ENCODE assay signal across 7 mouse cellular contexts in genomic region chr16:31883902-31884301, GRCm38 (mm10). TPM values are rescaled to one million over a fixed set of nuclear protein-coding genes. Genes with fewer than 3 reads are reported as not detected.
DNase-seq lines count a peak whose midpoint lies in the region; ATAC-seq lines count a peak whose summit lies in the region.

No protein-coding gene starts in this region.

- no peak for DNase-seq in midbrain, embryonic 11.5 days (ENCODE audit: low spot score, missing footprints)
- no peak for DNase-seq in embryonic facial prominence, embryonic 14.5 days (ENCODE audit: low spot score)
- peak; percentile 36 for DNase-seq in limb, embryonic 11.5 days (ENCODE audit: low spot score)
- DNase-seq in layer of hippocampus, adult 11-12 months (ENCODE audit: low spot score) = no peak
- no peak for DNase-seq in thymus, postnatal 0 days (ENCODE audit: low spot score)

- no peak overlapping the region for H3K4me3 ChIP-seq in midbrain, embryonic 11.5 days (ENCODE audit: low read depth, low read length)
- H3K4me3 ChIP-seq in midbrain, embryonic 16.5 days (ENCODE audit: low read depth, low read length) = no peak overlapping the region
- no peak overlapping the region for H3K4me3 ChIP-seq in embryonic facial prominence, embryonic 14.5 days (ENCODE audit: low read depth, low read length)
- H3K4me3 ChIP-seq in limb, embryonic 11.5 days (ENCODE audit: low read depth, low read length) = no peak overlapping the region
- no peak overlapping the region for H3K4me3 ChIP-seq in stomach, embryonic 16.5 days (replicated peaks; ENCODE audit: low read length)

- no peaks in the 10 kb centered on the region for H3K9me3 ChIP-seq in midbrain, embryonic 11.5 days (ENCODE audit: control insufficient read depth, low read length)
- H3K9me3 ChIP-seq in midbrain, embryonic 16.5 days (replicated peaks; ENCODE audit: control insufficient read depth, low read length, poor library complexity, severe bottlenecking) = no peaks in the 10 kb centered on the region
- no peaks in the 10 kb centered on the region for H3K9me3 ChIP-seq in embryonic facial prominence, embryonic 14.5 days (ENCODE audit: control insufficient read depth, low read length)
- no peaks in the 10 kb centered on the region for H3K9me3 ChIP-seq in limb, embryonic 11.5 days (ENCODE audit: control insufficient read depth, low read length)
- no peaks in the 10 kb centered on the region for H3K9me3 ChIP-seq in stomach, embryonic 16.5 days (replicated peaks; ENCODE audit: control insufficient read depth, low read length)

- WGBS in midbrain, embryonic 11.5 days = 17% methylated on average over 6 of the region's 6 CpGs
- 26% methylated on average over 5 of the region's 6 CpGs for WGBS in midbrain, embryonic 16.5 days
- WGBS in embryonic facial prominence, embryonic 14.5 days = 15% methylated on average over 6 of the region's 6 CpGs
- WGBS in limb, embryonic 11.5 days = 8% methylated on average over 6 of the region's 6 CpGs
- 16% methylated on average over 6 of the region's 6 CpGs for WGBS in stomach, embryonic 16.5 days

- H3K27me3 ChIP-seq in midbrain, embryonic 11.5 days (ENCODE audit: control insufficient read depth, insufficient read depth, low read length) = no peaks in the 10 kb centered on the region
- no peaks in the 10 kb centered on the region for H3K27me3 ChIP-seq in midbrain, embryonic 16.5 days (ENCODE audit: control insufficient read depth, insufficient read depth, low read depth, low read length)
- H3K27me3 ChIP-seq in embryonic facial prominence, embryonic 14.5 days (replicated peaks; ENCODE audit: control insufficient read depth, insufficient read depth, low read length) = no peaks in the 10 kb centered on the region
- H3K27me3 ChIP-seq in limb, embryonic 11.5 days (ENCODE audit: control insufficient read depth, insufficient read depth, low read length) = no peaks in the 10 kb centered on the region
- no peaks in the 10 kb centered on the region for H3K27me3 ChIP-seq in stomach, embryonic 16.5 days (ENCODE audit: control insufficient read depth, insufficient read depth, low read length)

- no peaks in the 10 kb centered on the region for H3K36me3 ChIP-seq in midbrain, embryonic 11.5 days (ENCODE audit: control insufficient read depth, insufficient read depth, low read length)
- no peaks in the 10 kb centered on the region for H3K36me3 ChIP-seq in midbrain, embryonic 16.5 days (ENCODE audit: control insufficient read depth, insufficient read depth, low read length)
- H3K36me3 ChIP-seq in embryonic facial prominence, embryonic 14.5 days (ENCODE audit: control insufficient read depth, insufficient read depth, low read length) = no peaks in the 10 kb centered on the region
- no peaks in the 10 kb centered on the region for H3K36me3 ChIP-seq in limb, embryonic 11.5 days (ENCODE audit: control insufficient read depth, insufficient read depth, low read length)
- no peaks in the 10 kb centered on the region for H3K36me3 ChIP-seq in stomach, embryonic 16.5 days (ENCODE audit: control insufficient read depth, insufficient read depth, low read length)

- H3K9ac ChIP-seq in midbrain, embryonic 11.5 days (ENCODE audit: low read length) = no peak overlapping the region
- no peak overlapping the region for H3K9ac ChIP-seq in midbrain, embryonic 16.5 days (ENCODE audit: low read depth, low read length)
- H3K9ac ChIP-seq in embryonic facial prominence, embryonic 14.5 days (ENCODE audit: low read depth, low read length) = no peak overlapping the region
- 0 out of 2 replicates have a peak overlapping the region, but pooled peaks have one; percentile 4 for H3K9ac ChIP-seq in limb, embryonic 11.5 days (ENCODE audit: low read length)
- no peak overlapping the region; the same call in 1 of the 2 replicates for H3K9ac ChIP-seq in stomach, embryonic 16.5 days (ENCODE audit: low read length)

- peak; percentile 61 for ATAC-seq in midbrain, embryonic 11.5 days (ENCODE audit: low FRiP score)
- no peak for ATAC-seq in midbrain, embryonic 16.5 days
- ATAC-seq in embryonic facial prominence, embryonic 14.5 days (ENCODE audit: low read depth) = peak; percentile 47
- 0 out of 2 replicates have a peak, but pooled peaks have one; percentile 44 for ATAC-seq in limb, embryonic 11.5 days (ENCODE audit: insufficient number of reproducible peaks, low FRiP score, low TSS enrichment, low read depth)
- no peak for ATAC-seq in stomach, embryonic 16.5 days (ENCODE audit: insufficient read depth, low FRiP score)

- no peak overlapping the region for H3K4me2 ChIP-seq in midbrain, embryonic 11.5 days
- H3K4me2 ChIP-seq in midbrain, embryonic 16.5 days (ENCODE audit: low read length) = no peak overlapping the region
- H3K4me2 ChIP-seq in embryonic facial prominence, embryonic 14.5 days (ENCODE audit: low read depth, low read length) = 0 out of 2 replicates have a peak overlapping the region, but pooled peaks have one; percentile 2
- H3K4me2 ChIP-seq in limb, embryonic 11.5 days (ENCODE audit: low read depth, severe bottlenecking) = peak overlapping the region; percentile 13; the same call in 1 of the 2 replicates
- peak overlapping the region; percentile 10 for H3K4me2 ChIP-seq in stomach, embryonic 16.5 days (ENCODE audit: low read depth, low read length)

- no peaks in the 10 kb centered on the region for H3K4me1 ChIP-seq in midbrain, embryonic 11.5 days (ENCODE audit: control insufficient read depth, insufficient read depth, low read length)
- 0 out of 2 replicates have a peak, but pooled peaks cover 2% of the 10 kb centered on the region for H3K4me1 ChIP-seq in midbrain, embryonic 16.5 days (ENCODE audit: control insufficient read depth, insufficient read depth, low read length)
- peaks cover 12% of the 10 kb centered on the region for H3K4me1 ChIP-seq in embryonic facial prominence, embryonic 14.5 days (ENCODE audit: control insufficient read depth, insufficient read depth, low read length)
- H3K4me1 ChIP-seq in limb, embryonic 11.5 days (ENCODE audit: control insufficient read depth, insufficient read depth, low read length) = peaks cover 5% of the 10 kb centered on the region; the same call in 1 of the 2 replicates
- peaks cover 7% of the 10 kb centered on the region for H3K4me1 ChIP-seq in stomach, embryonic 16.5 days (ENCODE audit: control insufficient read depth, insufficient read depth, low read length)

- no peak overlapping the region for H3K27ac ChIP-seq in midbrain, embryonic 11.5 days (ENCODE audit: low read depth, low read length)
- no peak overlapping the region for H3K27ac ChIP-seq in midbrain, embryonic 16.5 days (ENCODE audit: low read length)
- H3K27ac ChIP-seq in embryonic facial prominence, embryonic 14.5 days (replicated peaks; ENCODE audit: low read depth, low read length) = no peak overlapping the region
- H3K27ac ChIP-seq in limb, embryonic 11.5 days (replicated peaks; ENCODE audit: low read depth, low read length) = no peak overlapping the region
- H3K27ac ChIP-seq in stomach, embryonic 16.5 days (ENCODE audit: low read length) = no peak overlapping the region

RNA-seq across cellular contexts. Expression of gene Meltf, which starts 5.3 kb away (rescaled TPM):
- polyA plus RNA-seq in midbrain, embryonic 11.5 days (2014; fragmentation: Nextera tagmentation; extraction: Ambion mirVana) = 0.10 TPM in 1 of 2 replicates, not detected in the other
- polyA plus RNA-seq in midbrain, embryonic 16.5 days (2015; fragmentation: Nextera tagmentation; extraction: Ambion mirVana) = 0.07 and 0.28 TPM in 2 replicates
- 2.1 and 3.1 TPM in 2 replicates for polyA plus RNA-seq in embryonic facial prominence, embryonic 14.5 days (2014; fragmentation: Nextera tagmentation; extraction: Ambion mirVana)
- polyA plus RNA-seq in limb, embryonic 11.5 days (2014; fragmentation: Nextera tagmentation; extraction: Ambion mirVana) = 0.17 and 0.23 TPM in 2 replicates
- polyA plus RNA-seq in stomach, embryonic 16.5 days (2015; fragmentation: Nextera tagmentation; extraction: Ambion mirVana) = 4.8 and 6.1 TPM in 2 replicates
- 0.10 and 0.13 TPM in 2 replicates for polyA plus RNA-seq in thymus, postnatal 0 days (2015; fragmentation: Nextera tagmentation; extraction: Ambion mirVana)

RNA-seq across cellular contexts. Expression of gene Pigz, which starts 49.7 kb away (rescaled TPM):
- polyA plus RNA-seq in midbrain, embryonic 11.5 days (2014; fragmentation: Nextera tagmentation; extraction: Ambion mirVana) = 1.4 TPM in 2 replicates
- 2.7 and 3.5 TPM in 2 replicates for polyA plus RNA-seq in midbrain, embryonic 16.5 days (2015; fragmentation: Nextera tagmentation; extraction: Ambion mirVana)
- 0.59 and 0.70 TPM in 2 replicates for polyA plus RNA-seq in embryonic facial prominence, embryonic 14.5 days (2014; fragmentation: Nextera tagmentation; extraction: Ambion mirVana)
- polyA plus RNA-seq in limb, embryonic 11.5 days (2014; fragmentation: Nextera tagmentation; extraction: Ambion mirVana) = 0.25 and 0.67 TPM in 2 replicates
- polyA plus RNA-seq in stomach, embryonic 16.5 days (2015; fragmentation: Nextera tagmentation; extraction: Ambion mirVana) = 0.96 and 1.5 TPM in 2 replicates
- polyA plus RNA-seq in thymus, postnatal 0 days (2015; fragmentation: Nextera tagmentation; extraction: Ambion mirVana) = 2.7 and 3.1 TPM in 2 replicates

Comparison
In these comparisons a context has a peak if more than half of its experiments do, and no peak if none do; other contexts are left out.
1. ATAC-seq: peak in midbrain, embryonic 11.5 days (single experiment), embryonic facial prominence, embryonic 14.5 days (single experiment) and limb, embryonic 11.5 days (single experiment); none in midbrain, embryonic 16.5 days (single experiment) and stomach, embryonic 16.5 days (single experiment).
2. H3K4me2 ChIP-seq: peak in embryonic facial prominence, embryonic 14.5 days (single experiment), limb, embryonic 11.5 days (single experiment) and stomach, embryonic 16.5 days (single experiment); none in midbrain, embryonic 11.5 days (single experiment) and midbrain, embryonic 16.5 days (single experiment).